In the genomic region with DNA sequence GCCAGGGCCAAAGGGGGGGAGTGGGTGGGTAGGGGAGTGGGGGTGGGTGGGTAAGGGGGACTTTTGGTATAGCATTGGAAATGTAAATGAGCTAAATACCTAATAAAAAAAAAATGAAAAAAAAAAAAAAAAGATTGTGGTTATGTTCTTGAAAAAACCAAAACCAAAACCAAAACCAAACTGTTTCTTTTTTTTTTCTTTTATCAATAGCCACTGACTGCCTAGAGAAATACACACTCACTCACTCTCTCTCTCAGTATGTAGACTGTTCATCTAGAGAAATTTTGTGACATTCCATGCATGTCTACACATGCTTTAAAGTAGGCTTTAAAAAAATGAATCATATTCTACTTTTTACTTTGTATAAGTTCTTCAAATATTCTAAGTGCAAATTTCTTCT, we compare ENCODE assay signal across 4 mouse cellular contexts.
A peak's percentile ranks its signal among the peaks of the same experiment; 100 is the strongest.
DNase-seq lines count a peak whose midpoint lies in the region; ATAC-seq and TF ChIP-seq lines count a peak whose summit lies in the region.
"Not testable (repeated sequence)": the region's sequence is repeated elsewhere in the genome, so short reads cannot be mapped to it uniquely, and the experiment has no call there.

No protein-coding gene starts in this region.

- H3K79me2 ChIP-seq in CH12.LX (replicated peaks; ENCODE audit: control insufficient read depth, extremely low read depth, insufficient read depth, poor library complexity, severe bottlenecking): not testable (repeated sequence)

- not testable (repeated sequence) for TF ChIP-seq POLR2A in CH12.LX (IDR thresholded peaks at IDR 0.05; ENCODE audit: low read depth, low read length)

- H3K4me3 ChIP-seq in CH12.LX (replicated peaks in 1 of 3; ENCODE audit: low read depth in 2 of 3, low read length in 2 of 3, poor library complexity in 1 of 3): not testable (repeated sequence)

- DNase-seq in 416B (ENCODE audit: low read depth): peak; percentile 7
- not testable (repeated sequence) for DNase-seq in CH12.LX (ENCODE audit: extremely low read depth)
- peak; percentile 35 for DNase-seq in induced T-regulatory cell, adult 2 months (ENCODE audit: low read depth)

- TF ChIP-seq CTCF in CH12.LX (conservative IDR thresholded peaks at IDR 0.05 in 1 of 2, IDR thresholded peaks at IDR 0.05 in 1 of 2; ENCODE audit: low read depth in 2 of 2, low read length in 2 of 2): not testable (repeated sequence)

- peak; percentile 54 for ATAC-seq in CD4-positive, CD25-positive, alpha-beta regulatory T cell, adult 4 months

- H3K9me3 ChIP-seq in CH12.LX (replicated peaks; ENCODE audit: low read length): not testable (repeated sequence)

- peaks cover 0 to 40% of the 10 kb centered on the region in 2 experiments for H3K36me3 ChIP-seq in CH12.LX (replicated peaks in 1 of 2; ENCODE audit: control insufficient read depth in 1 of 2, insufficient read depth in 1 of 2, low read length in 1 of 2)

- not testable (repeated sequence) for H3K27me3 ChIP-seq in CH12.LX (replicated peaks)

- not testable (repeated sequence) for TF ChIP-seq EP300 in CH12.LX (IDR thresholded peaks at IDR 0.05; ENCODE audit: low read length)

- in situ Hi-C loops in CH12.LX (cut with MboI; ENCODE audit: low pct_ligation_motif_present, low pct_unique_long_range_greater_than_20kb, low sequenced_read_pairs): not testable (repeated sequence)

- H3K4me1 ChIP-seq in CH12.LX (ENCODE audit: control insufficient read depth in 1 of 2, insufficient read depth in 2 of 2): not testable (repeated sequence)

- peak overlapping the region; percentile 36; the same call in 1 of the 2 replicates for H3K4me2 ChIP-seq in CH12.LX (ENCODE audit: insufficient read depth, low read depth, poor library complexity, severe bottlenecking)

- H3K27ac ChIP-seq in CH12.LX (ENCODE audit: insufficient read depth, low read depth): not testable (repeated sequence)

- not testable (repeated sequence) for H3K9ac ChIP-seq in CH12.LX (ENCODE audit: insufficient read depth, low read depth)

- dilution Hi-C loops in CH12.LX (cut with MboI; ENCODE audit: extremely low pct_ligation_motif_present, extremely low pct_unique_long_range_greater_than_20kb, low sequenced_read_pairs): not testable (repeated sequence)

- TF ChIP-seq RAD21 in CH12.LX (IDR thresholded peaks at IDR 0.05; ENCODE audit: low read depth, low read length): not testable (repeated sequence)

TF ChIP-seq in CH12.LX, 34 proteins besides CTCF, POLR2A, EP300 and RAD21:
- TF ChIP-seq ZNF384 (IDR thresholded peaks at IDR 0.05; ENCODE audit: low read depth, low read length): peak; percentile 86
